Mouse (Mus musculus) frontal cortex, adult 2 months (tissue): ENCODE results near the gene Ryr1. TPM values are rescaled to one million over a fixed set of nuclear protein-coding genes. Genes with fewer than 3 reads are reported as not detected.
"Not testable (repeated sequence)": the region's sequence is repeated elsewhere in the genome, so short reads cannot be mapped to it uniquely, and the experiment has no call there.

Experiments used
- DNase-seq, 2 experiments: peaks; one replicate each; pipeline ENCODE4 v3.0.0; 2022; ENCODE audit warnings: low spot score in 1 of 2; ENCODE audit errors: extremely low spot score in 1 of 2
- polyA plus RNA-seq: library from polyadenylated mRNA; depleted of rRNA; stranded (reverse); fragments of >200 nt; gene quantifications from 2 replicates; pipeline ENCODE4 v1.2.3, GENCODE M21; 2012

Ryr1 gene
- polyA plus RNA-seq, 1 experiment, result 12.2 TPM

DNA sequence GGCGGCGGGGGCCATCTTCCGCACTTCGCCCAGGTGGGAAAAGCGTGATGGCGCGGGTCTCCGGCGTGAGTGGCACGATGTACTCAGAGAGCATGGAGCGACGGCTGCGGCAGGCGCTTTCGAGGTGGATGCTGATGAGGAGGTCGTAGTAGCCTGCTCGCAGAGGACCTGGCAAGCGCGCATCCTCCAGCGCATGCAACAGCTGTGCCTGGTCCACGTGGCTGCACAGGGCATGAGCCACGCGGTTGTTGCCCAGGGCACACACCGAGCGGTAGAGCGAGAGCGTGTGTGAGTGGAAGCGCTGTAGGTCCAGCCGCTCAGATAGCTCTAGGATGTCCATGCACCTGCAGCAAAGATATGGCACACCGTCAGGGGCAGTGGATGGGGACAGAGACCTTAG is 39.0 kb downstream of the Ryr1 start:
- DNase-seq, result no peak

DNA sequence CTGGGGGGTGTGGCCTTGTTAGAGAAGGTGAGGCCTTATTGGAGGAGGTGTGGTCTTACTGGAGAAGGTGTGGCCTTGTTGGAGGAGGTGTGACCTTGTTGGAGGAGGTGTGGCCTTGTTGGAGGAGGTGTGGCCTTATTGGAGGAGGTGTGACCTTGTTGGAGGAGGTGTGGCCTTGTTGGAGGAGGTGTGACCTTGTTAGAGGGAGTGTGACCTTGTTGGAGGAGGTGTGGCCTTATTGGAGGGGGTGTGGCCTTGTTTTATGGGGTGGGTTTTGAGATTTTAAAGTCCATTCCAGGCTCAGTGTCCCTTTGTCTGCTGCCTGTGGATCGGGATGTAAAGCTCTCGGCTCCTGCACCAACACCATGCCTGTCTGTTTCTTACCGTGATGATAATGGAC is 40.6 kb downstream of the Ryr1 start:
- DNase-seq, result no peak

DNA sequence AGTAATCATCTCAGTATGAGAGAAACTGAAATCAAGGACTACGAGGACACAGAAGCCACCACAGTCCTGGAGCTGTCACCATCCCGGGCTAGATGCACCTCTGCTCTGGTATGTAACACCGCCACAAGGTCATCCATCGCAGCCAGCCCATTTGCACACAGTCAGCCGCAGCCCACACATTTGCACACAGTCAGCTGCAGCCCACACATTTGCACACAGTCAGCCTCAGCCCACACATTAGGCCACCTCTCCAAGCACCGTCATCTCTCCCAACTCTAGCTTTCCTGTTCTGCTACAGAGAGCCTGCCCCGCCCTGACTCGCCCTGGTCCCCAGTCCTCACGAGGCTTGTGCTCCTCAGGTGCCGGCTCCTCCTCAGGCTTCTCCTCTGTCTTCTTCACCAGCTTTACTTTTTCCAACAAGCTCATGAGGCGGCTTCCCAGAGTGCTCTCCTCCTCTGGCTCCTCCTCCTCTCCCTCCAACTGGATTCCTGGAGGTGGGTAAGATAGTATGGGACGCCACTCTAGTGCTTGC is 45.5 kb downstream of the Ryr1 start:
- DNase-seq, result no peak

DNA sequence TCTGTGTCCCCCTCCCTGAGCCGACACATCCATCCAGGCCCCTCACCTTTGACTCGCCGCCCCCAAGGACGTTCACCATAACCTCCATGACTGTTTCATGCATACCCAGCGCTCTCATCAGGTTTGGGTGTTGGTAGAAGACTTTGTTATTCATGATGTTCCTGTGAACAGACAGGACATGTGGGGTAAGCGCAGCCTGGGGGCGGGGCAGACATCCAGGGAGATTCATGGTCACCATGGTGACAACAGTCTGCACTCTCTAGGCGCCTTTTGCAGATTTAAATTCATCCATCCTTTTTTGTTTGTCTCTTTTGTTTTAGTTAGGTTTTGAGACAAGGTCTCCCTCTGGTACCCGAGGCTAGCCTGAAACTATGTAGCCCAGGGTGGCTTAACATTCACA is 48.0 kb downstream of the Ryr1 start:
- DNase-seq, result peak; percentile 32 to 64

DNA sequence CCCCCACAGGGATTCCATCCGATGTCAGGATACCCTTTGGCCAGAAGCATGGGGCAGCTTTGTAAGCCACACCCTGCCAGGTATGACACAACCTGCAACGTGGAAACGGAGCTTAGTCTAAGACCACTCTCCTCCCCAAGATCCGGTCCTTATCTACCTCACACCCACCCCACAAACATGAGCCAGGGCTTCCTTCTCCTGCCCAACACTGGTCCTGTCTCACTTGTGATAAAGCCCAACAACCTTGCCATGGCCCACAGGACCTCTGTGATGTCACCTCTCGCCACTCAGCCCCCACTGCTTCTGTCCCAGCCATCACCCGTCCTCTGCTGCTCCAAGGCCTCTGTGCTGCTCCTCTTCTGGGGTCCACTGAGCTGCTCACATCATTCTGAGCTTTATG is 49.8 kb downstream of the Ryr1 start:
- DNase-seq, result no peak

DNA sequence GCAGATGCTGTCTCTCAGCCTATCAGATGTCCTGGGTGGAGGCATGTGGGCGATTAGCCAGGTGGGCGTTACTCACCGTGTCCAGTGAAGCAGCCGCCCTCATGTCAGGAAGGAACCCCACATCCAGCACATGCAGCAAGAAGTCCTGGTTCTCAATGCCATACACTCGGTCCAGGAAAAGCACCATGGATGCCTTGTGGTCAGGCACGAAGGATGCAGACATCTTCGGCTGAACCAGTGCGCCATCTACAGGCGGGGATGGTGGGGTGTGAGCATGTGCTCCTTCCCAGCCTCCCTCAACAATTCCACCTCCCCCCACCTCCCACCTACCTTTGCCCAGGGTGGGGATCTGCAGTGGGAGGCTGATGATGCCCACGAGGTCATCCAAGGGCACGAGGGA is 52.3 kb downstream of the Ryr1 start:
- DNase-seq, result peak in 1 of 2 experiments; percentile 57

DNA sequence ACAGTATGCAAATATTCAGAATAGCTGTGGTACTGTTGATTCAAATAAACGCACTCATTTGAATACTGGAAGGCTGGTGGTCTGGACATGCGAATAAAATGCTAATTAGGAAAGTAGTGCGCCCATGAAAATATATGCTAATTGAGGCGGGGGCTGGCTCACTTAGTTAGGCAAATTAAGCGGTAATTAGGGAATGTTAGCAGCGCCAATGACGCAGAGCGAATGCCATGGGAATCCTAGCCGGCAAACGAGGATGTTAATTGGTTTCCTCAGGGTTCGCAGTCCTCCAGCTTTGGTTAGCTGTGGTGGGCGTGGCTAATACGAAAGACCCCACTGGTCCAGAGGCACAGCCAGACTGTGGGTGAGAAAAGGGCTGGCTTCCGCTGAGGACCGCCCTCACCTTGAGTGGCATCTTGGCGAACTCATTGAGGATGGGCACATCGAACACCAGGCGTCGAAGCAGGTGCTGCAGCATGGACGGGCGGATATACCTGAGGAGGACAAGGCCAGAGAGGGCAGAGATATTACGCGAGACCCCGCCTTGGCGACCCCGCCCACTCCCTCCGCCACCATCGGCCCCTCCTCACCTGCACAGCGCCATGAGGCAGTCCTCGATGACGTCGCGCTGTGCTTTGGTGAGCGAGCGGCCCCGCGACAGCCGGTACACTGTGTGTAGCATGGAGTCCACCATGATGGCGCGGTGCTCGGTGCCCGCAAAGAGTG is 53.6 kb downstream of the Ryr1 start:
- DNase-seq, result peak; percentile 25 to 60

DNA sequence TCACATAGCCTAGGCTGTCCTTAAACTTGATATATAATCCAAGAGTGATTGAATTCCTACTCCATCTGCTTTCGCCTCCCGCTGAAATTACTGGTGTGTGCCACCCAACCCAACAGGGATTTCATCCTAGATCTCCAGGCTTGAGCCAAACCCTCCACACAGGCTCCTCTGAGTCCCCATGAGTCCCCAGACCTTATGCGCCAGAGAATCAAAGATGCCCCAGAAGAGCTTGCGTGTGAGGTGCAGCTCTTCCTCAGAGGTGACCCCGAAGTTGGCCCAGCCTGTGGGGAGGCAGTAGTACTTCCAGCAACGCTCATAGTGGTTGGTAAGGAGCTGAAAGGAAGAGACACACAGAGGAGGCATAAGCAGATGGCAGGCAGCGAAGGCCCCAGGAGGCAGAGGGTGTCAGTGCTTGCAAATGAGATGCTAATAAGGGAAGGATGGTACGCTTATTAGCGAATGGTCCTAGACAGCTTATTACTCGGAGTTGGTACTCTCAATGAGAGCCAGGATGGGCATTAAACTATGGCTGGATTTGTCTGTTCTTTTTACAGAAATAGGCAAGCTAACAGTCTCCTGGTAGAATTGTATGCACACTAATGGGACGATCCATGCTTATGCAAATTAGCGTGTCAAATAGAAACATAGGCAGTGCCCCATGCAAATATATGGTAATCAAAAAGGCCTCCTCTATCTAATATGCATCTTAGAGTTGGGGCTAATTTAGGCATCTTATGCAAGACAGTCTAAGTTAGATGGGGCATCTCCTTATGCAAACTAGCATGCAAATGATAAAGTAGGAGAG is 54.4 kb downstream of the Ryr1 start:
- peak; percentile 17 to 27 for DNase-seq

DNA sequence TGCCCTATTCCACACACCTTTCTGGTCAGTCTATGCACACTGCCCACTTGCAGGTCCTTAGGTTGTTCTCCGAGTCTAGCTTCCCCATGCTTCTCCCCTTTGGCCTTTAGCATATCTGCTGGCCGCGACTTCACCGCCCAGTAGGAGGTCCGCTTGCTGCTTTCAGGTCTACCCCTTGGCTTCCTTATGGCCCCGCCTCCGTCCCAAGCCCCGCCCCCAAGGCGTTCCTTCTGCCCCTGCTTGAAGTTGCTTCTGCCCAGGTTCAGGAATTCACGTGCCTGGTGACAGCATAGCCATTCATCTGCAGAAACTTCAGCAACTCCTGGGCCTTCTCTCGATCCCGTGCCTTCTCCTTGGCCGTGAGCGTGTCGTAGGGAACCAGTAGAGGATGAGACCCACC is 57.2 kb downstream of the Ryr1 start:
- DNase-seq, result no peak

DNA sequence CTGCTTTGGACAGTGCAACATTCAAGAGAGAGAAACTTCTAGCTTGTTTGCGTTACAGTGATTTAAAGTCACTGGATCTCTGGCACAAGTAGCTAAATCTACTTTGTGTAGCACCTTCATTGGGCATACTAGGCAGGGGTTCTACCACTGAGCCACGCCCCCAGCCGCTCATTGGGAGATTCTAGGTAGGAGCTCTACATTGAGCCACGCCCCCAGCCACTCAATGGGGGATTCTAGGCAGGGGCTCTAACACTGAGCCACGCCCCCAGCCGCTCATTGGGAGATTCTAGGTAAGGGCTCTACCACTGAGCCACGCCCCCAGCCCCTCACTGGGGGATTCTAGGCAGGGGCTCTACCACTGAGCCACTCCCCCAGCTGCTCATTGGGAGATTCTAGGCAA is 61.5 kb downstream of the Ryr1 start:
- DNase-seq, result not testable (repeated sequence)

DNA sequence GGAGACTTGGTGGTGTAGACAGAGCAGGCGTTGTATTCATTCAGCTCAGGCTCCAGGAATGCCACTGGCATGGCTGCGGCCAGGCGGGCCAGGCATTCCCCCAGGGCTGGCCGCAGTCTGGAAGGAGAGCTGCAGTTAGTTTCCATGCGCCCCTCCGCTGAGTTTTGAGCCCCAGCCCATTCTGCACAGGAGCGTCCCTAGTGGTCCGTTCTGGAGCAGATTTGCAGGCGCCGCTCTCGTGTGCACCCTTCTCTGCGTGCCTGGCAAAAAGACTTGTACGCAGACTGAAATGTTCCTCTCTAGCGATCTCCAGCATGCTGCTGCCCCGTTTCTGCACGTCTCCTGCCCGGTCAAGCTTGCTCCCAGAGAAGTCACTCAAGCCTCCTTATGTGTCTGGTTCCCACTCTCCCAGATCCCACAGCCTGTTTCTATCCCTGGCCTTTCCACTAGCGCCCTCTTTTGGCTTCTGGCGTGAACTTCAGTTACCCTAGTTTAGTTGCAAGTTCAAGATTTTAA is 63.4 kb downstream of the Ryr1 start:
- peak in 1 of 2 experiments; percentile 50 for DNase-seq

DNA sequence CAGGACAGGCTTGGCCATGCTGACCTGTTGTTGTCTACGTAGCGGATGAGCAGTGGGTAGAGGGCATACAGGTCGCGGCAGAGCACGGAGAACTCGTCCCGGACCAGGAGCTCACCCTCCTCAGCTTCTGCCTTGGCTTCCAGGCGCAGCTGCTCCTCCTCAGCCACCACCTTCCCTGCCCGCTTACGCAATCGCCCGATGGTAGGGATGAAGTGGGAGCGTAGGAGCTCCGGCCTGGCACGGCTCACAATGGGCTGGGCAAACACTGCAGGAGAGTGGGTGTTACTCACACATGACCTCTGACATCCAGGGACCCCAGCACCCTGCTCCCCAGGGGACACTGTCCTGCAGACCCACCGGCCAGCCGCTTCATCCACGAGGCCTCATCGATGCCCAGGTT is 65.5 kb downstream of the Ryr1 start:
- DNase-seq, result no peak

DNA sequence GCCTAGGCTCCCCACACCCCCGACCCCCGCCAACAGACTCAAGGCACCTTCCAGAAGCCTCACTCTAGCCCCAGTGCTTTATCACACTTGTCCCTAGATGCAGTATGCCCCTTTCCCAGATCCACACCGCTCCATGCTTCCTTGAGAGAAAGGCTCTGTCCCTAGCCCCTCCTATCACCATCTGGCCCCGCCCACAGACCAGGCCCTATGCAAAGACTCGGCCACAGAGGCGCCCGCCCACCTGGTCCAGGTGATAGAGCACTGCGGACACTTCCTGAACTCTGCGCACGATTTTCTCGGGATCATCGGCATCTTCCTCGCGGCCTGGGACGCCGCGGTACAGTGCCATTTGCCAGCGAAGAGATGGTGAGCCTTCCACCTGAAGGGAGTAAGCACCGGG is 72.2 kb downstream of the Ryr1 start:
- no peak for DNase-seq

DNA sequence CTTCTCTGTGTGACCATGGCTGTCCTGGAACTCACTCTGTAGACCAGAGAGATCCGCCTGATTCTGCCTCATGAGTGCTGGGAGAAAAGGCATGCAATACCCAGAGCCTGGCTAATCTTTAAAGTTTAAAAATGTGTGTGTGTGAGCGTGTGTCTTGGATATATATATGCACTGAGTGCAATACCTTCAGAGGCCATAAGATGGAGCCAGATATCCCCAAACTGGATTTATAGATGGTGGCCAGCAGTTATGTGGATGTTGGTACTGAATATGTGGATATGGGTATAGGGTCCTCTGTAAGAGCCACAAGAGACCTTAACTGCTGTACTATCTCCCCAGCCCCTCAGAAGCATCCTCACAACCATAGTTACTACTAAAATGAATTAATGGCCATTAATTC is 74.2 kb downstream of the Ryr1 start:
- DNase-seq, result peak in 1 of 2 experiments; percentile 81

DNA sequence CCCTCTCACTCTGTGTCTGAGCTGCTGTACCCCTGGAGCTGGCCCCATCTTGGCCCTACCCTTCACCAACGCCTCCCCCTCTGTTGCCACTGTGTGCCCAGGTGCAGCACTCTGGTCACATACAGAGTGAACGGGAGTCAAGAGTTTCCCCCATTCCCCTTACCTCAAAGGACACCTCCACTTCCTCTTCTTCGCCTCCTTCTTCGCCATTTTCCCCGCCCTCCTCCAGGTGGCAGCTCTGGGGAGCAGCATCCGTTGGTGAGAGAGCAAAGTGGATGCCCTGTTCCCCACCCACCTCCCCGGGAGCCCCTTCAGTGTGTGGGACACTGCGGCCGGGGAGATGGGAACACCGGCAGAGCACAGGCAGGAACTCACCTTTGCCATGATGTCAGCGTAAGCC is 76.4 kb downstream of the Ryr1 start:
- no peak for DNase-seq

DNA sequence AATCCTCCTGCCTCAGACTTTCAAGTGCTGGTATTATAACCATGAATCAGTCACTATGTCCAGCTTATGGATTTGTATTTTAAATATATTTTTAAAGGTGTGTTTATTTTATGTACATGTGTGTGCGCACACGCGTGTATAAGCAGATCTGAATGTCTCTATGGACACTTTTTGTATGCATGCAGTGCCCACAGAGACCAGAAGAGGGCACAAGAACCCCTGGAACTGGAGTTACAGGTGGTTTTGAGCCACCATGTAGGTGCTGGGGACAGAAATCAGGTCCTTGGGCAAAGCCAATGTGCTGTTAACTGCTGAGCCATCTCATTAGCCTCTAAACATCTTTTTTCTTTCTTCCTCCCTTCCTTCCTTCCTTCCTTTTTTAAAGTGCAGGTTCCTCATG is 76.9 kb downstream of the Ryr1 start:
- no peak for DNase-seq

DNA sequence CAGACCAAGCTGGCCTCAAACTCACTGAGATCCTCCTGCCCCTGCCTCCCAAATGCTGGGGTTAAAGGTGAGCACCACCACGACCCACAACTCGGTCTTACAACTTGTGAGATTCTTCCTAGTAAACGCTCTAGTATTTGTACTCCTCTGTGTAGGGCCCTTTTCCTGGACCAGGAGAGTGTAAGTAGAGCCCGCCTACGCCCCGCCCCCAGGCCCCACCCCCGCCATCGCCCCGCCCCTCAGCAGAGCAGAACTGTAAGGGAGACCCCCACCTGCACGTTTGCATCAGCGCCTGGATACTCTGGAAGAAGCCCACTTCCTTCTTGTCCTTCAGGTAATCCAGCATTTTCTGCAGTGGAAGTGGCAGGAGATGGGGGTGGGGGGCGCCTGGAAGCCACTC is 78.4 kb downstream of the Ryr1 start:
- no peak for DNase-seq

DNA sequence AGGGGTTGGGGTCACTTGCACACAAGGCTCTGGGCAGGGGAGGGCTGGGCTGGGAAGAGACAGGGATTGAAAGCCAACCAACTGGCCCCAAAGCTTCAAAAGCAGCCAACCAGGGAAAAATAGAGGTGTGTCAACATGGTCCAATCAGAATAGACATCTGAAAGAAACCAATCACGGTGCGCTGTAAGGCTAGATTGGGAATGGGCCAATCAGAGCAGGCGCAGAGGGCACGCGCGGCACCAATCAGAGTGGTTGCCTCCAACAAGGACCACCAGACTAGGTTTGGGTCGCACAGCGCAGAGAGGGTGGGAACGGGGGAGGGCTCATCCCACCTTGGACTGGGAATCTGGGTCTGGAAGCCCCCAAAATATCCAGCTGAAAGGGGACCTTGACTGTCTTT is 80.7 kb downstream of the Ryr1 start:
- DNase-seq, result no peak

DNA sequence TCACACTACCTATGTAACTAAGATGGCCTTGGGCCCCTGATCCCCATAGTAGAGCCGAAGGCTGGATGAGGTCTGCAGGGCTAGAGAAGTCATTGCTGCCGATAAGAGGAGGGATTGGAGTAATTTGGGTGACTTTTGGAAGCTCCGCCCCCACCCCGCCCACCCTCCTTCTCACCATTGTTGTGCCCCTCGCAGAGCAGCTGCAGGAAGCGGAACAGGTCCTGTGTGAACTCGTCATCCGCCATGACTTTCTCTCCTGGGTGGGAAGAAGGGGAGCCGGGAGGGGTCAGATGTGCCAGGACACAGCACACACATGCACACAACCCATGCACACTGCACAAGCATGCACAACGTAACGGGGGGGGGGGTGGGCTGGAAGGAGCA is 81.3 kb downstream of the Ryr1 start:
- no peak for DNase-seq

DNA sequence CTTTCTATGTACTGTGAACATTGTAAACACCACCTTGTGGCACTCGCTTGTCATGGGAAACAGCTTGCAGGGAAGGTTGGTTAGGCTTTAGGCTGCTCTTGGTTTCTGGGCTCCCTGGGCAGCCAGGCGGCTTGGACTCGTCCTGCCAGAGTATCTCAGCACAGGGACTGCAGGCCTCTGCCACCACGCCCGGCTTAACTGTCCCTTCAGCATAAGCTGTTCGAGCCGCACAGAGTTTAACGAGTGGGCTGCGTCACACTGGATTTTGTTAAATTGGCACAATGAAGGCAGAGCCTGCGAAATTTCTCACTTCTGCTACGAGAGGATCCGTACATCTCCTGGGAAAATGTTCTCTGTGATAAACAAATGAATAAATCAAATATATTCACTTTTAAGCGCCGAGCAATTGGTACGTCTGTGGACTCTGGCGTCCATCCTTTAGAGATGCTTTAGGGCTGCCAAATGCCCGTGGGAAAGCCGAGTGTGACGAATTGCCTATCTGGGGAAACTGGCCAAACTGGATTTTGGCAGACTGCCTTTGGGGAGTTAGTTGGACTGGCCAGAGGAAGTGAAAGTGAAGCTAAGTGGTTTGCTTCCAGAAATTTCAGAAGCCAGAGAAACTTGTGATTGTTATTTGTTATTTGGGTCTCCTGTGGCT is 81.8 kb downstream of the Ryr1 start:
- DNase-seq, result peak; percentile 14 to 61

DNA sequence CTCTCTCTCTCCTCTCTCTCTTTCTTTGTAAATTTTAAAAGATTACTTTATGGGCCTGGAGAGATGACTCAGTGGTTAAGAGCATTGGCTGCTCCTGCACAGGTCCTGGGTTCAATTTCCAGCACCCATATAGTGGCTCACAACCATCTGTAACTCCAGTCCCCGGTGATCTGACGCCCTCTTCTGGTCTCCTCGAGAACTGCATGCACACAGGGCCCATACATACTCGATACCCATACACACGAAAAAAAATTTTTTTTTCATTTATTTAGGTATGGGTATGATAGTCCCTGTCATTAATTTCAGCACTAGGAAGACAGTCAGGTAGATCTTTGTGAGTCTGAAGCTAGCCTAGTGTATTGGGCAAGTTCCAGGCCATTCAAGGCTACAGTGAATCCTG is 83.8 kb downstream of the Ryr1 start:
- DNase-seq, result no peak
